Mouse (Mus musculus) lung, postnatal 0 days (tissue): ENCODE data around the gene Polk.

Experiments used
- CTCF ChIP-seq: IDR thresholded peaks from 2 replicates; pipeline ENCODE4 v1.5.1; 2016; ENCODE audit warnings: antibody characterized with exemption, mild to moderate bottlenecking
- EP300 ChIP-seq: IDR thresholded peaks from 2 replicates; pipeline ENCODE4 v1.6.1; 2016; ENCODE audit warnings: antibody characterized with exemption, mild to moderate bottlenecking, control low read depth

- TF ChIP-seq CTCF: no peak
- TF ChIP-seq EP300: no peak
Measured at GRCm38 (mm10) chr13:96586540-96586939, 44.2 kb upstream of the Polk start.
